10 mouse cellular contexts compared by ENCODE assay signal in genomic region chr11:59330560-59330959, GRCm38 (mm10). TPM values are rescaled to one million over a fixed set of nuclear protein-coding genes. Genes with fewer than 3 reads are reported as not detected.
A peak's percentile ranks its signal among the peaks of the same experiment; 100 is the strongest.
DNase-seq lines count a peak whose midpoint lies in the region; ATAC-seq and TF ChIP-seq lines count a peak whose summit lies in the region.
"Had no signal": no experiment of that assay in that cellular context is flagged by ENCODE, and none has a peak within 500 bp of the region (broad histone marks: within the 10 kb centered on the region; RNA-seq: fewer than 3 reads in every experiment).

No protein-coding gene starts in this region.

- H3K27ac ChIP-seq in heart, postnatal 0 days (ENCODE audit: low read depth): no peak overlapping the region
- H3K27ac ChIP-seq in testis, adult 2 months (ENCODE audit: control insufficient read depth, insufficient read depth, low read depth, low read length): no peak overlapping the region
- H3K27ac ChIP-seq: liver, embryonic 15.5 days had no signal

- H3K36me3 ChIP-seq in heart, postnatal 0 days (replicated peaks; ENCODE audit: control insufficient read depth, insufficient read depth, low read length): no peaks in the 10 kb centered on the region
- H3K36me3 ChIP-seq in testis, adult 2 months (ENCODE audit: control insufficient read depth, insufficient read depth, low read length): no peaks in the 10 kb centered on the region
- H3K36me3 ChIP-seq: liver, embryonic 15.5 days had no signal

- peak; percentile 66 for TF ChIP-seq CTCF in heart, postnatal 0 days (IDR thresholded peaks at IDR 0.05; ENCODE audit: low read depth)
- TF ChIP-seq CTCF in testis, adult 2 months (IDR thresholded peaks at IDR 0.05; ENCODE audit: control insufficient read depth, insufficient read depth, insufficient replicate concordance, low read depth, low read length): peak; percentile 74; the same call in 1 of the 2 replicates

- peak; percentile 69 to 73 for DNase-seq in left cerebral cortex, adult 18-20 months (ENCODE audit: low spot score in 2 of 2)
- no peak for DNase-seq in left cerebral cortex, adult 11 months (ENCODE audit: low spot score)
- DNase-seq in adipocyte (ENCODE audit: low spot score): peak; percentile 30
- DNase-seq in embryo, embryonic 10.5 days (ENCODE audit: low spot score): peak; percentile 86
- peak; percentile 31 for DNase-seq in heart, postnatal 0 days (ENCODE audit: low spot score)
- peak; percentile 76 for DNase-seq in layer of hippocampus, adult 11-12 months (ENCODE audit: low spot score)
- peak; percentile 73 to 81 for DNase-seq in lung, postnatal 4 days

- 38% methylated on average over 5 of the region's 5 CpGs for WGBS in heart, postnatal 0 days

- ATAC-seq in heart, postnatal 0 days (ENCODE audit: insufficient read depth, low read depth): peak; percentile 40; the same call in 1 of the 2 replicates

- H3K9ac ChIP-seq in heart, postnatal 0 days (replicated peaks; ENCODE audit: low read depth, low read length): no peak overlapping the region
- H3K9ac ChIP-seq: embryonic facial prominence, embryonic 13.5 days; liver, embryonic 15.5 days had no signal

- no peaks in the 10 kb centered on the region for H3K4me1 ChIP-seq in heart, postnatal 0 days (ENCODE audit: control insufficient read depth, insufficient read depth)
- no peaks in the 10 kb centered on the region for H3K4me1 ChIP-seq in testis, adult 2 months (ENCODE audit: control insufficient read depth, insufficient read depth, low read length)
- H3K4me1 ChIP-seq: liver, embryonic 15.5 days had no signal

- no peak overlapping the region for H3K4me3 ChIP-seq in heart, postnatal 0 days (ENCODE audit: low read depth, low read length)
- no peak overlapping the region for H3K4me3 ChIP-seq in testis, adult 2 months (ENCODE audit: control insufficient read depth, low read depth, low read length)
- H3K4me3 ChIP-seq: embryonic facial prominence, embryonic 13.5 days; liver, embryonic 15.5 days had no signal

- no peak overlapping the region for H3K4me2 ChIP-seq in heart, postnatal 0 days (ENCODE audit: low read depth, low read length)
- H3K4me2 ChIP-seq: embryonic facial prominence, embryonic 13.5 days; liver, embryonic 15.5 days had no signal

- TF ChIP-seq POLR2A in testis, adult 2 months (IDR thresholded peaks at IDR 0.05; ENCODE audit: control insufficient read depth, low read depth, low read length): no peak

- no peaks in the 10 kb centered on the region for H3K27me3 ChIP-seq in heart, postnatal 0 days (ENCODE audit: control insufficient read depth, insufficient read depth, low read length)
- no peaks in the 10 kb centered on the region for H3K27me3 ChIP-seq in testis, adult 2 months (ENCODE audit: control insufficient read depth, insufficient read depth, low read length)
- H3K27me3 ChIP-seq: liver, embryonic 15.5 days had no signal

- no peak for TF ChIP-seq EP300 in heart, postnatal 0 days (IDR thresholded peaks at IDR 0.05; ENCODE audit: low read depth)

- no peaks in the 10 kb centered on the region for H3K9me3 ChIP-seq in heart, postnatal 0 days (replicated peaks; ENCODE audit: control insufficient read depth, low read length)
- H3K9me3 ChIP-seq: embryonic facial prominence, embryonic 13.5 days; liver, embryonic 15.5 days had no signal

RNA-seq across cellular contexts. Expression of gene Wnt9a, which starts 23.8 kb away (rescaled TPM):
- total RNA-seq in left cerebral cortex, adult 18-20 months (2021): 10 to 100 TPM; 11.9 to 17.2 TPM
- total RNA-seq in heart, postnatal 0 days (2014; rRNA removed; ENCODE audit: low replicate concordance): 3.4 and 4.0 TPM in 2 replicates
- polyA plus RNA-seq in heart, postnatal 0 days (2015; fragmentation: Nextera tagmentation; extraction: Ambion mirVana): 2.8 and 2.9 TPM in 2 replicates
- polyA plus RNA-seq in testis, adult 2 months (2012; rRNA removed): 0.40 and 0.63 TPM in 2 replicates

RNA-seq across cellular contexts. Expression of gene Wnt3a, which starts 40.0 kb away (rescaled TPM):
- total RNA-seq in left cerebral cortex, adult 18-20 months (2021): under 1 TPM in 1 of 2 experiments, not detected in 1; 0.12 TPM
- total RNA-seq in heart, postnatal 0 days (2014; rRNA removed; ENCODE audit: low replicate concordance): not detected in 2 replicates
- not detected in 2 replicates for polyA plus RNA-seq in heart, postnatal 0 days (2015; fragmentation: Nextera tagmentation; extraction: Ambion mirVana)
- polyA plus RNA-seq in testis, adult 2 months (2012; rRNA removed): 3.1 and 4.3 TPM in 2 replicates
- polyA plus RNA-seq: liver, embryonic 15.5 days had no signal

RNA-seq across cellular contexts. Expression of gene Prss38, which starts 44.9 kb away (rescaled TPM):
- total RNA-seq in left cerebral cortex, adult 18-20 months (2021): not detected
- total RNA-seq in heart, postnatal 0 days (2014; rRNA removed; ENCODE audit: low replicate concordance): not detected in 2 replicates
- polyA plus RNA-seq in heart, postnatal 0 days (2015; fragmentation: Nextera tagmentation; extraction: Ambion mirVana): not detected in 2 replicates
- 9.3 and 12.7 TPM in 2 replicates for polyA plus RNA-seq in testis, adult 2 months (2012; rRNA removed)
- polyA plus RNA-seq: embryonic facial prominence, embryonic 13.5 days; liver, embryonic 15.5 days had no signal
